Mouse (Mus musculus): Measurements from ENCODE around the gene Spg20. TPM values are rescaled to one million over a fixed set of nuclear protein-coding genes. Genes with fewer than 3 reads are reported as not detected.

Gene Spg20
- total RNA-seq, 2 experiments from 2014 or later: 35.6 to 41.0 TPM

DNA sequence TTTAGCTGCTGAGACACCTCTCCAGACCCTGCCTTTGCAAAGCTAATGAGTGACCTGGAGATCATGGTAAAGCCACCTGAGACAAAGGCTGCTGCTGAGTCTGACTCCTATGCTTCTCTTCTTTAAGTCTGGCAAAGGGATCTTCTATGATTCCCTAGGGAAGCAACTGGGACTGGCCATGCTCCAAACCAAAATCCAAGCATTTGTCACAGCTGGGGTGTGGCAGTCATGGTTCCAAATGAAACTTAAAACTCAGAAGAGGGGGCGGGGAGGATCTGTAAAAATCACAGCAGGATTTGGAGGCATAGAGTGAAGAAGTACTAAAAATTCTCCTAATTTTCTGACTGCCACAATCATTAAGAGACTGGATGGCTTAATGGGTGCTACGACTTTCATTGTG lies 14.7 kb upstream of the Spg20 start:
- DNase-seq: peak in 1 of 2 experiments; percentile 30

GRCm38 (mm10) chr3:55098014-55098413 lies 13.9 kb upstream of the Spg20 start:
- DNase-seq: no peak

GRCm38 (mm10) chr3:55098990-55099389 lies 12.9 kb upstream of the Spg20 start:
- DNase-seq: no peak

DNA sequence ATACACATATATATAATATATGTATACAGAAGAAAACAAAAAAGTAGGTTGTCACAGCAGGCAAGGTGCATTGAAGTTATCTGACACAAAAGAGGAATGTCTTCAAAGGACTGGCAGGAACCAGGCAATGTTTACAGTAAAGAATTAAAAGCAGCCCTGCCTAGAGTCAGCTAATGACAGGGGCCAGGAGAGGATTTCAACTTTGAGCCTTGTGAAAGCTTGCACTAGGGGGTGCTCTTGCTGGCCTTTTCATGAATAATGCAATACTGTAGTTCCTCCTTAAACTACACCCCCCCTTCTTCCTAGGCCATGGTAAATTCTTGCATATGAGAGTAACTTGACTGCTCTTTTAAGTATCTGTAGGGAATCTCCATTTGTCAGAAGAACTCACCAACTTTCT lies 10.8 kb upstream of the Spg20 start:
- DNase-seq: no peak

- no peak for DNase-seq
Observed at GRCm38 (mm10) chr3:55105372-55106023, 6.4 kb upstream of the Spg20 start.

DNA sequence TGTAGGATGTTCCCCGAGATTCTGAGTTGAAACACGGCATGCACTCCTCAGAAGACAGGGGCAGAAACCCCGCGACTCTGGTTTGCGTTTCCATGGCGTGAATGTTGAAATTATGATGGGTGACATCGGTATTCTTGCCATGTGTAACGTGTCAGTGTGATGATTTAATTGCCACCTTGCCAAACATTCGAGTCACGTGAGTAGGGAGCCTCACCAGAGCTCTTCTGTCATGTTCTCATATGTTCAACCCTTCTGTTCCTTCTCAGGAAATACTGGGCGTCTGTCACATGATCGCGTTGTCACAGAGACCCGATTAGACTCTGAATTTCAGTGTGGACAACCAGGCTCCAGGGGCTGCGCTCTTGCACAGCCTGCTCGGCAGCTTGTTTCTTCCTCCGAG lies 5.9 kb upstream of the Spg20 start:
- DNase-seq: no peak

DNA sequence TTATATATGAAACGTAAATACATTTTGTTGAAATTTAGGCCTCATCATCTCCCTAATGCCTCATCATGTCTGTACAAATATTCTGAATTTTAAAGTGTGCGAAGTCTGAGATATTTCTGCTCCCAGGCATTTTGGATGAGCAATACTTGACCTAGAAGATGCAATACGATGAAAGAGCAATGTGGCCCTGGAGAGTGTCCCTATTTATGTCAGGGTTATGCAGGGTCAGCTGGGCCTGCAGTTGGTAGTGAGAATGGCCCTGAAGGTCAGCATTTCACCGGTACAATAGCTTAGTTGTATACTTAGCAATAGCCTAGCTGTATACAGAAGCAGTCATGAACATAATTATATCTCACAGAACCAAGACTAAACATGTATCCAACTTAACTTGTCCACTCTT lies 2.8 kb upstream of the Spg20 start:
- no peak for DNase-seq

DNA sequence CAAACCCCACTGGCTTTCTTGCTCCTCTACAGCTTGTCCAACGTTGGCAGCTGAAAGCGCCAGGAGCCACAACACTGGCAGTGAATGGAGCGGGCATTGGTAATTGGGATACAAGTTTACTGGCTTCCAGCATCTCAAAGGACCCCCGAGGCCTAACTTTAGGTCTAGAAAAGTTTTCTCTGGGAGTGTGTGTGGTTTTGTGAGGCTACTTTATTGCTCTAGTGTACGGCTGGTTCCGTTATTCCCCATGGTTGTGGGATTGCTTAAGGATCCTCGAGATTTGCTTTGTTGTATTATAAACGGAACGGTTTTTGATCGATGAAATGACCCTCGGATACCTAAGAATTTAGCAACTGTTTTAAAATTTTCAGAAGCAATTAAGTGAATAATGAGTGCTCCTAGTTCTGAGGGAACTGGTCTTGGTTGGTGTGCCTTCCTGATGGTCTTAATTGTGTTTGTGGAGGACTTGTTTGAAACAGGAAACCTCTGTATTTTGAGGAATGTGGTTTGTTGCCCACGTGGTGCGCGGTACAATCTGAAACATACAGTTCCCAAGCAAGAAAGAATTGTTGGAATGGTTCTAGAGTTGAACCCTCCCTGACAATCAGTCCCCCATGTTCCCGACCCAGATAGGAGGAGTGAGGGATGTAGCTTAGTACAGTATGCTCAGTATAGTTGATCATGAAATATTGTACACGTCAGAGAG lies 955 bp downstream of the Spg20 start:
- DNase-seq: peak; percentile 18 to 49

DNA sequence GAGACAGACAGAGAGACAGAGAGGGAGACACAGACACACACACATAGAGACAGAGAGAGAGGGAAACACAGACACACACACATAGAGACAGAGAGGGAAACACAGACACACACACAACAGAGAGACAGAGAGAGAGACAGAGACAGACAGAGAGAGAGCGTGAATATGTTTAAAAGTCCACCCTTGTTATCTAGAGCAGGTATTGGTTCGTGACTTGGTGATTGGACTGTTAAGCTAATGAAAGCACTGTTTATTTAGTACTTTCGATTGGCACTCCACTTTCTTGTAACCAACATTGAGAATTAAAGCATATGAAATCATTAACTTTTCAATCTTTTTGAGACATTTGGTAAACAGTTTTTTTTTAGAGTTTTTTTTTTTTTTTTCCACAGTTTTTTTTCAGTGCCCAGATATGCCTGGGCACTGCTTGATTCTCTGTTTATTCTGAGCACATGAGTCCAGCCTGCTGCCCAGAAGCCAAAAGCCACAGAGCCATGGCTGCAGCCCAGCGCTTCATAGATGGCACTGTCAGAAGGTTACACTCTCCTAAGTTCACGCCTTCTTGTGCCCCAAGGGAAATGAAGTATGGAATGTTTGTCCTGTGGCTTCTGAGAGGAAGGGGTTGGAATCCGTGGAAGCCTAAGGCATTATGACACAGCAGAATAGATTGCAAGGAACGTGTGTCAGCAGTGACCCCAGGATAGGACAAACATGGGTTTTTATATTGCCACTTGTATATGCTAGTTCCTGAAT lies 2.6 kb downstream of the Spg20 start:
- DNase-seq: peak; percentile 52 to 66

DNA sequence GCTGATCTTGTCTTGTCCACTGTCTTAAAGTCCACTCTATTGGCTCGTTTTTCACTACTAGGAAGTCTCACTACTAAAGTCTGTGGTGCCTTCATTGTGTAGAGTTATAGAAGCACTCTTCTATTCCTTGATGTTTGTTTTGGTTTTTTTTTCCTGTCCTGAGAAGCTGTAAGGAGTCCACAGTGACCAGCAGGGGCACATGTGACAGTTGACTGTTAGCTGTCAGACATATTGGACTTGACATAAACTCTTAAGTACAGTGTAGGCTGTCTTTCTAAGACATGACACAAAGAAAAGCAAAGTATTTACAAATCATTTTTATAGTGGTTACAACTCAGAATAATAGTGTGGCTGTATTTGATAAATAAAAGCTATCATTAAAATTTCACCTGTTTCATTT lies 3.2 kb downstream of the Spg20 start:
- DNase-seq: no peak

DNA sequence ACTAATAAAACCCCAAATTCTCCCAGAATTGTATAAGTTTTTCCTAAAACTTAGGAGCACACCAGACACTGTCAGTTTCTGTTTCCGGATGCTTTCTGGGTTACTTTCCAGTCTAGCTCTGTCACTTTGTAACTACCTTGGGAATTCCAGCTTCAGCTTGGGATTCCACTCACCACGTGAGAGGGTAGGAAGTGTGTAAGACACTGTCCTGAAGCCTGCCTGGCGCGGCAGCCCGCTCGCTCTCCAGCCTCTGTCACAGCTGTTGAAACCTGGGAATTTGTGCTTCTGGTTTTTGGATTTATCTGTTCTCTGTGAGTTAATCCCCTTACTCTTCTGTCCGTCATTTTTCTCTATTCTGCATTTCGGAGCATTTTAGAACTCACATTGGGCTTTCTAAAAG lies 4.1 kb downstream of the Spg20 start:
- peak; percentile 41 to 49 for DNase-seq

DNA sequence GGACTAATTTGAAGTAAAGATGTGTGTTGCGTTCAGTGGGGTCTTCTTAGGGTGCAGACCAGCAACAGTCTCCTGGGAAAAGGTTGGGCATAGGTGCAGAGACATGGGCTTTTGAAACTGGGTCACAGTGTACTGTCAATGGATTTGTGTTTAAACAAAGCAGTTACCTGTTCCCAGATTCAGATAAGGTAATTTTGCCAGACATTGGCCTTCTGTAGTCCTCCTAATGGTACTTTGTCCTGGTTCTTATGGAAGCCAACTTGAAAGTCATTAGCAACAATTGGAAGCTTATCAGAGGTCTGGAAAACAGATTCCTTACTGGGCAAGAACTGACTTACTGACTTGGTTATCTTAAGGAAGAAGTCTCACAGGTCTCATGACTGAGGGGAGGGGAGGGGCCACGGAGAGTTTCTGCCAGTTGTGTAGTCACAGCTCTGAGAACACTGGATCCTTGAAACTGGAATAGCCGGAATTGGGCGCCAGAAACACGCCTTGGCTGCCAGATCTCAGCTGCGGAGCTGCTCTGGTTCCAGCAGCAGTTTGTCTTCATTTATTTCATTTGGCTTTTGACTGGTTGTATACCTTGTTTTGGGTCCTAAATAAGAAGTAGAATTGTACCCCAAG lies 7.5 kb downstream of the Spg20 start:
- peak; percentile 62 to 67 for DNase-seq

GRCm38 (mm10) chr3:55122336-55122870 lies 10.5 kb downstream of the Spg20 start:
- no peak for DNase-seq

GRCm38 (mm10) chr3:55123064-55123463 lies 11.2 kb downstream of the Spg20 start:
- no peak for DNase-seq

DNA sequence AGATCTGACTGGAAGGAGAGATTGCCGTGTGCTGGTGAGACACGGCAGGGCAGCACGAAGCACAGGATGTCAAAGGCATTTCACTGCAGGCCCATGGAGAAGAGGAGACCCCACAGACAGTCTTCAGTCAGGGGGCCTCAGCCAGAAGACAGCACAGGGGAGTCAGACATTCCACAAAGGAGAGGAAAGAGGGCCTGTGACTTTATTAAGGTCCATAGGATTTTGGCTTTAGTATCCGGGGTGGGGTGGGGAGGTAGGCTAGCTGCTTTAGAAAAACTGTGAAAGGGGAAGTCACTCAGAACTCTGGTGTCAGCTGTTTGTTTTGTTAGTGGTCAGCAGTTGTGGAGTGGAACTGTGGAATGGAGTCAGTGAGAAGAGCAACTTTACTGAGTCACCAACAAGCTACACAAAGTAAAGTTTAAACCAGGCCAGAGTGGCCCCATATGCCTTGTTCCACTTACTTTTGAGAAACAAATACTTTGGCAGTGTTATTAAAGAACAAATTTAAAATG lies 17.3 kb downstream of the Spg20 start:
- peak in 1 of 2 experiments; percentile 48 for DNase-seq

GRCm38 (mm10) chr3:55131576-55132233 lies 19.8 kb downstream of the Spg20 start:
- DNase-seq: no peak

DNA sequence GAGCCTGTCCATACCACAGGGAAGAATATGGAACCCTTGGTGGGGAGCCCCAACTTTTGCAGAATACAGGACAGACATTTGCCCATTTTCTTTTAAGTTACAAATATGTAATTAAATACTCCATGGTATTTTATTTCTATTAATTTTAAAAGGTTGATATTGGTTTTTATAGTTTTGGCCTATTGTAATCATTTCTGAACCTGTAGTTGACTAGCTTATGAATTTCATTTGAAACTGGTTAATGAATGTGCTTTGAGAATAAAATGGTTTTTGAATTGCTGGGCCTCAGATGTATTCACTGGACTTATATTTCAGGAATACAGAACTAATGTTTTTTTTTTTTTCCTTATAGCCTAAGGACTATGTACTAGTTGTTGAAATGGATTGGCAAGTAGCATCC lies 25.1 kb downstream of the Spg20 start, which contains the start of gene Ccdc169:
Gene Ccdc169 (plus strand): TSS at position 301 of the 400 bp plus-strand sequence.
- DNase-seq: no peak

DNA sequence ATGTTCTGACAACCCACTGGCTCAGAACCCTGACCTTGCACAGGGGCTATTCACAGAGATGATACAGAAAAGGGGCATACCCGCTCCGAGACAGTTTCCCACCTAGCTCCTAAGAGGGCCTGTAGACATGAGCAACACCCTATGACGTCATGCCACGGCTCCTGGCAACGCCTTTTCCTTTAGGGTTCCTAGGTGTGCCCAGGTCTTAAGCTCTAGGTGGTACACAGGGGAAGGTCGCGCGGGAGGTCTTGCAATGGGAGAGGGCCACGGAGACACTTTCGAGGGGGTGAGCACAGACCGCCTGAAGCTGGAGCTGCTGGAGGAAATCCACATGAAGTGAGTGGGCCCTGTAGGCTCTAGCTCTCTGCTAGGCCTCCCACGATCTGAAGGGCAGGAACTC lies 27.9 kb downstream of the Spg20 start:
- no peak for DNase-seq

DNA sequence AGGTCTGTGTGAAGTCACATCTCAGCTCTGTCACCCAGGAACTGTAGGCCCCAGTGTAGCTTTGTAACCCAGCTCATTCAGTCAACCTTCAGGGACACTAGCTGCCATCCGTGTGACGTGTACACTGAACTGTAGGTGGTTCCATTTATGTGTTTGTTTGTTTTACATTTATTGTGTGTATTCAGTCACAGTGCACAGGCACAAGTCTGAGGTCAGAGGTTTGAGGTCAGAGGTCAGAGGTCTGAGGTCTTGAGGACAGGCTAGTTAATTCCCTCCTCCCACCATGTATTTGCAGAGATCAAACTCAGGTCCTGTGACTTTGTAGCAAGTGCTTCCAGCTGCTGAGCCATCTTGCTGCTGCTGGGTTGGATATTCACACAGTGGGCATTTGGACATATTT lies 29.5 kb downstream of the Spg20 start:
- DNase-seq: no peak

GRCm38 (mm10) chr3:55144916-55145315 lies 33.0 kb downstream of the Spg20 start:
- DNase-seq: no peak

DNA sequence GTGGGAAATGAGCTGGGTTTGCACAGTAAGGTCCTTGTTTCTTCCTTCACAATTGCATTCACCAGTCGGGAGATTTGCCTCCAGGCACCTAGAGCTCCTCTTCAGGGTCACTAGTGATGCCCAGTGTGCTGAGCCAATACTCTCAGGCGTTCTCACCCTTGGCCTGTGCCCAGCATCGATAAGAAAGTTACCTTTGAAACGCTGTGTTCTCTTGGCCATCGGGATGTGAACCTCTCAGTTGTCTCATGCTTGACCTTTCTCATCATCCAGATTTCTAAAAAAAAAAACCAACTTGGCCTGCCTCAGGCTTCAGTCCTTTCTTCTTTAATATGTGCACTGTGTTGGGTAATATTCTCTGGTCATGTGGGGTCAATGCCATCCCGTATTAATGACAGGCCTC lies 34.5 kb downstream of the Spg20 start:
- no peak for DNase-seq

GRCm38 (mm10) chr3:55147156-55147555 lies 35.2 kb downstream of the Spg20 start:
- no peak for DNase-seq
